Mouse (Mus musculus) lung, embryonic 15.5 days (tissue): ENCODE measurements around the gene 4930558K02Rik. TPM values are rescaled to one million over a fixed set of nuclear protein-coding genes. Genes with fewer than 3 reads are reported as not detected.

ENCODE experiments used
- ATAC-seq: fragments of 200-750 bp; cut with Nextera tagmentation; 2 replicates; pipeline ENCODE4 v1.8.0; 2017; ENCODE audit warnings: moderate number of reproducible peaks, borderline replicate concordance; ENCODE audit not compliant: low FRiP score, low TSS enrichment; ENCODE audit errors: extremely low read depth
- H3K27ac ChIP-seq: fragments of 300-500 bp; sonication (generic); 2 replicates; pipeline ENCODE4 v1.5.1; 2015; ENCODE audit warnings: moderate library complexity, mild to moderate bottlenecking, inconsistent platforms
- H3K27me3 ChIP-seq: fragments of 300-500 bp; sonication (generic); 2 replicates; pipeline ENCODE4 v1.6.1; 2015; ENCODE audit warnings: inconsistent platforms
- H3K36me3 ChIP-seq: fragments of 300-500 bp; sonication (generic); 2 replicates; pipeline ENCODE4 v1.6.1; 2015; ENCODE audit warnings: inconsistent platforms
- H3K4me1 ChIP-seq: fragments of 300-500 bp; sonication (generic); 2 replicates; pipeline ENCODE4 v1.6.1; 2015; ENCODE audit warnings: inconsistent platforms
- H3K4me2 ChIP-seq: fragments of 300-500 bp; sonication (generic); 2 replicates; pipeline ENCODE4 v1.6.1; 2015; ENCODE audit warnings: inconsistent platforms, mild to moderate bottlenecking, moderate library complexity
- H3K4me3 ChIP-seq: fragments of 300-500 bp; sonication (generic); 2 replicates; pipeline ENCODE4 v1.5.1; 2015; ENCODE audit warnings: mild to moderate bottlenecking, inconsistent platforms
- H3K9ac ChIP-seq: fragments of 300-500 bp; sonication (generic); 2 replicates; pipeline ENCODE4 v1.6.1; 2015; ENCODE audit warnings: inconsistent platforms
- H3K9me3 ChIP-seq: fragments of 300-500 bp; sonication (generic); 2 replicates; pipeline ENCODE4 v1.6.1; 2016; ENCODE audit warnings: inconsistent platforms
- WGBS: fragments of 180-500 bp; shearing (Covaris S2); methylation state at CpG from one replicate; pipeline ENCODE4 v1.1.7; 2015; 5-methylcytosine and 5-hydroxymethylcytosine counted together
- polyA plus RNA-seq: library from polyadenylated mRNA; unstranded; fragments of >200 nt; fragmentation: Nextera tagmentation; extraction: Ambion mirVana; gene quantifications from 2 replicates; pipeline ENCODE4 v1.2.1, GENCODE M21; 2015

The 4930558K02Rik gene
- polyA plus RNA-seq, 1 experiment from 2014 or later: not detected

- H3K4me2 ChIP-seq: no peak overlapping the region
- 16% methylated on average over 8 of the region's 8 CpGs for WGBS
- no peaks in the 10 kb centered on the region for H3K36me3 ChIP-seq
- no peak overlapping the region for H3K4me3 ChIP-seq
- no peak for ATAC-seq
- H3K4me1 ChIP-seq: peaks cover 47% of the 10 kb centered on the region
- H3K9me3 ChIP-seq: no peaks in the 10 kb centered on the region
- H3K9ac ChIP-seq: no peak overlapping the region
- H3K27ac ChIP-seq: peak overlapping the region; percentile 53; the same call in 1 of the 2 replicates
- H3K27me3 ChIP-seq: no peaks in the 10 kb centered on the region
Observed at GRCm38 (mm10) chr1:162008631-162009067, 29.2 kb upstream of the 4930558K02Rik start.

- H3K4me2 ChIP-seq: no peak overlapping the region
- H3K9ac ChIP-seq: no peak overlapping the region
- no peaks in the 10 kb centered on the region for H3K36me3 ChIP-seq
- H3K4me3 ChIP-seq: no peak overlapping the region
- H3K4me1 ChIP-seq: peaks cover 47% of the 10 kb centered on the region
- no peaks in the 10 kb centered on the region for H3K27me3 ChIP-seq
- H3K9me3 ChIP-seq: no peaks in the 10 kb centered on the region
- peak overlapping the region; percentile 53; the same call in 1 of the 2 replicates for H3K27ac ChIP-seq
- 71% methylated on average over 4 of the region's 4 CpGs for WGBS
- no peak for ATAC-seq
Observed at GRCm38 (mm10) chr1:162008208-162008607, 28.8 kb upstream of the 4930558K02Rik start.

GRCm38 (mm10) chr1:162006109-162006508 is 26.7 kb upstream of the 4930558K02Rik start:
- 63% methylated on average over 9 of the region's 9 CpGs for WGBS

GRCm38 (mm10) chr1:162004821-162005770 is 25.7 kb upstream of the 4930558K02Rik start:
- 13% methylated on average over 23 of the region's 23 CpGs for WGBS
- Histone ChIP-seq H3K27me3 (no peaks in the 10 kb centered on the region), H3K36me3 (no peaks in the 10 kb centered on the region), H3K9me3 (no peaks in the 10 kb centered on the region), H3K4me1 (peaks cover 60% of the 10 kb centered on the region), H3K4me3 (no peak overlapping the region), H3K9ac (peak overlapping the region; percentile 11; the same call in 1 of the 2 replicates), H3K27ac (peak overlapping the region; percentile 88), H3K4me2 (peak overlapping the region; percentile 43)
- peak; percentile 70; the same call in 1 of the 2 replicates for ATAC-seq

More at GRCm38 (mm10) chr1:162006109-162006508, 26.7 kb upstream of the 4930558K02Rik start:
- H3K4me2 ChIP-seq: no peak overlapping the region
- H3K4me3 ChIP-seq: no peak overlapping the region
- H3K27me3 ChIP-seq: no peaks in the 10 kb centered on the region
- H3K4me1 ChIP-seq: peaks cover 49% of the 10 kb centered on the region
- H3K27ac ChIP-seq: 0 out of 2 replicates have a peak overlapping the region, but pooled peaks have one; percentile 17
- H3K9ac ChIP-seq: no peak overlapping the region
- no peaks in the 10 kb centered on the region for H3K9me3 ChIP-seq
- ATAC-seq: no peak
- H3K36me3 ChIP-seq: no peaks in the 10 kb centered on the region

GRCm38 (mm10) chr1:162004518-162004780 is 25.0 kb upstream of the 4930558K02Rik start:
- Histone ChIP-seq H3K4me2 (peak overlapping the region; percentile 43; the same call in 1 of the 2 replicates), H3K27me3 (no peaks in the 10 kb centered on the region), H3K4me1 (peaks cover 63% of the 10 kb centered on the region), H3K9ac (0 out of 2 replicates have a peak overlapping the region, but pooled peaks have one; percentile 11), H3K36me3 (no peaks in the 10 kb centered on the region), H3K4me3 (no peak overlapping the region), H3K27ac (peak overlapping the region; percentile 88), H3K9me3 (no peaks in the 10 kb centered on the region)
- no peak for ATAC-seq
- WGBS: 5% methylated on average over 7 of the region's 7 CpGs

GRCm38 (mm10) chr1:162003729-162004517 is 24.5 kb upstream of the 4930558K02Rik start:
- ATAC-seq: peak; percentile 46
- peak overlapping the region; percentile 88 for H3K27ac ChIP-seq
- peaks cover 59% of the 10 kb centered on the region for H3K4me1 ChIP-seq
- WGBS: 49% methylated on average over 14 of the region's 14 CpGs
- no peaks in the 10 kb centered on the region for H3K36me3 ChIP-seq
- H3K4me2 ChIP-seq: peak overlapping the region; percentile 43; the same call in 1 of the 2 replicates
- H3K9ac ChIP-seq: no peak overlapping the region
- H3K4me3 ChIP-seq: no peak overlapping the region
- H3K9me3 ChIP-seq: no peaks in the 10 kb centered on the region
- H3K27me3 ChIP-seq: no peaks in the 10 kb centered on the region

GRCm38 (mm10) chr1:162001328-162001727 is 21.9 kb upstream of the 4930558K02Rik start:
- no peak for ATAC-seq
- WGBS: 70% methylated on average over 8 of the region's 8 CpGs
- Histone ChIP-seq H3K4me1 (peaks cover 51% of the 10 kb centered on the region), H3K4me2 (no peak overlapping the region), H3K27ac (peak overlapping the region; percentile 71), H3K9ac (no peak overlapping the region), H3K9me3 (no peaks in the 10 kb centered on the region), H3K4me3 (no peak overlapping the region), H3K27me3 (no peaks in the 10 kb centered on the region), H3K36me3 (no peaks in the 10 kb centered on the region)

- Histone ChIP-seq H3K27me3 (no peaks in the 10 kb centered on the region), H3K27ac (peak overlapping the region; percentile 71), H3K4me2 (peak overlapping the region; percentile 34), H3K4me3 (no peak overlapping the region), H3K36me3 (no peaks in the 10 kb centered on the region), H3K4me1 (peaks cover 45% of the 10 kb centered on the region), H3K9me3 (no peaks in the 10 kb centered on the region), H3K9ac (no peak overlapping the region)
- ATAC-seq: 0 out of 2 replicates have a peak, but pooled peaks have one; percentile 36
- 3% methylated on average over 4 of the region's 4 CpGs for WGBS
Observed at GRCm38 (mm10) chr1:161999882-162000371, 20.5 kb upstream of the 4930558K02Rik start.

GRCm38 (mm10) chr1:161999338-161999737 is 19.9 kb upstream of the 4930558K02Rik start:
- H3K27me3 ChIP-seq: no peaks in the 10 kb centered on the region
- H3K9ac ChIP-seq: no peak overlapping the region
- H3K36me3 ChIP-seq: no peaks in the 10 kb centered on the region
- peak overlapping the region; percentile 71 for H3K27ac ChIP-seq
- H3K4me1 ChIP-seq: peaks cover 39% of the 10 kb centered on the region
- no peak for ATAC-seq
- H3K9me3 ChIP-seq: no peaks in the 10 kb centered on the region
- H3K4me3 ChIP-seq: no peak overlapping the region
- no peak overlapping the region for H3K4me2 ChIP-seq
- WGBS: 36% methylated on average over 5 of the region's 5 CpGs

GRCm38 (mm10) chr1:161998781-161999180 is 19.3 kb upstream of the 4930558K02Rik start:
- no peaks in the 10 kb centered on the region for H3K36me3 ChIP-seq
- no peak overlapping the region for H3K27ac ChIP-seq
- no peak overlapping the region for H3K4me3 ChIP-seq
- no peak for ATAC-seq
- H3K27me3 ChIP-seq: no peaks in the 10 kb centered on the region
- 40% methylated on average over 4 of the region's 4 CpGs for WGBS
- no peak overlapping the region for H3K9ac ChIP-seq
- H3K4me2 ChIP-seq: no peak overlapping the region
- H3K4me1 ChIP-seq: peaks cover 33% of the 10 kb centered on the region
- H3K9me3 ChIP-seq: no peaks in the 10 kb centered on the region

GRCm38 (mm10) chr1:161992389-161992788 is 13.0 kb upstream of the 4930558K02Rik start:
- H3K4me1 ChIP-seq: no peaks in the 10 kb centered on the region
- no peaks in the 10 kb centered on the region for H3K27me3 ChIP-seq
- no peak overlapping the region for H3K9ac ChIP-seq
- no peaks in the 10 kb centered on the region for H3K9me3 ChIP-seq
- no peak overlapping the region for H3K4me3 ChIP-seq
- H3K36me3 ChIP-seq: no peaks in the 10 kb centered on the region
- no peak overlapping the region for H3K27ac ChIP-seq
- 88% methylated on average over 7 of the region's 7 CpGs for WGBS
- H3K4me2 ChIP-seq: no peak overlapping the region
- no peak for ATAC-seq
